Mouse (Mus musculus) MEL (cell line): ENCODE data around the gene Snrpd2. TPM values are rescaled to one million over a fixed set of nuclear protein-coding genes. Genes with fewer than 3 reads are reported as not detected.

Experiments
- DNase-seq: peaks from one replicate; pipeline ENCODE4 v3.0.0; 2011; ENCODE audit warnings: low read depth, low spot score
- H3K27ac ChIP-seq: 2 replicates; pipeline ENCODE4 v1.5.1; 2012; ENCODE audit warnings: low read depth, mild to moderate bottlenecking, control low read depth, low read length, moderate library complexity; ENCODE audit not compliant: control insufficient read depth
- H3K27me3 ChIP-seq, 2 experiments: fragments of 150-350 bp in 1 of 2; sonication (generic) in 1 of 2; 2 replicates each; pipeline ENCODE4 v1.6.1; 2012; ENCODE audit warnings: low read length in 2 of 2, mild to moderate bottlenecking in 2 of 2, improper control_type of control experiment in 1 of 2, moderate library complexity in 1 of 2; ENCODE audit not compliant: insufficient read depth in 2 of 2, control insufficient read depth in 1 of 2
- H3K36me3 ChIP-seq, 2 experiments: 2 replicates each; pipeline ENCODE4 v1.6.1; 2012 to 2014; ENCODE audit warnings: low read length in 2 of 2, improper control_type of control experiment in 1 of 2, inconsistent platforms in 1 of 2, mild to moderate bottlenecking in 1 of 2; ENCODE audit not compliant: insufficient read depth in 2 of 2, control insufficient read depth in 1 of 2
- H3K4me1 ChIP-seq, 2 experiments: fragments of 150-350 bp in 1 of 2; sonication (generic) in 1 of 2; 2 replicates each; pipeline ENCODE4 v1.6.1; 2012; ENCODE audit warnings: low read length in 2 of 2, improper control_type of control experiment in 1 of 2, mild to moderate bottlenecking in 1 of 2; ENCODE audit not compliant: insufficient read depth in 2 of 2, control insufficient read depth in 1 of 2
- H3K4me3 ChIP-seq, 2 experiments: fragments of 150-350 bp in 1 of 2; sonication (generic) in 1 of 2; 2 replicates each; pipeline ENCODE4 v1.5.1; 2012; ENCODE audit warnings: low read depth in 2 of 2, low read length in 2 of 2, mild to moderate bottlenecking in 2 of 2, moderate library complexity in 2 of 2, control low read depth in 1 of 2, improper control_type of control experiment in 1 of 2; ENCODE audit not compliant: control insufficient read depth in 1 of 2, insufficient read depth in 1 of 2
- H3K79me2 ChIP-seq: 2 replicates; pipeline ENCODE4 v1.6.1; 2012; ENCODE audit warnings: mild to moderate bottlenecking, low read length, moderate library complexity; ENCODE audit not compliant: control insufficient read depth, poor library complexity, insufficient read depth
- H3K9ac ChIP-seq: 2 replicates; pipeline ENCODE4 v1.6.1; 2012; ENCODE audit warnings: low read depth, mild to moderate bottlenecking, control low read depth, low read length, moderate library complexity; ENCODE audit not compliant: control insufficient read depth, poor library complexity, severe bottlenecking
- H3K9me3 ChIP-seq: fragments of 150-350 bp; sonication (generic); replicated peaks from 2 replicates; pipeline ENCODE4 v1.6.1; 2012; ENCODE audit warnings: mild to moderate bottlenecking, low read length, improper control_type of control experiment, moderate library complexity; ENCODE audit not compliant: insufficient read depth
- BHLHE40 ChIP-seq: IDR thresholded peaks from 2 replicates; pipeline ENCODE4 v1.6.1; 2012; ENCODE audit warnings: low read depth, mild to moderate bottlenecking, inconsistent platforms, low read length, improper control_type of control experiment, borderline replicate concordance
- CHD1 ChIP-seq: IDR thresholded peaks from 2 replicates; pipeline ENCODE4 v1.6.1; 2012; ENCODE audit warnings: low read depth, mild to moderate bottlenecking, inconsistent platforms, low read length, improper control_type of control experiment
- CHD2 ChIP-seq: IDR thresholded peaks from 2 replicates; pipeline ENCODE4 v1.6.1; 2011; ENCODE audit warnings: low read length, improper control_type of control experiment
- CTCF ChIP-seq, 3 experiments: IDR thresholded peaks in 2 of 3; conservative IDR thresholded peaks in 1 of 3; 2 replicates each; pipeline ENCODE4 v1.5.1; 2011 to 2012; ENCODE audit warnings: low read length in 3 of 3, low read depth in 2 of 3, mild to moderate bottlenecking in 2 of 3, improper control_type of control experiment in 1 of 3, inconsistent platforms in 1 of 3, mixed read lengths in 1 of 3, moderate library complexity in 1 of 3; ENCODE audit not compliant: control insufficient read depth in 1 of 3, insufficient read depth in 1 of 3, poor library complexity in 1 of 3, severe bottlenecking in 1 of 3
- E2F4 ChIP-seq: IDR thresholded peaks from 2 replicates; pipeline ENCODE4 v1.6.1; 2011; ENCODE audit warnings: low read depth, low read length, improper control_type of control experiment, borderline replicate concordance
- ELF1 ChIP-seq: IDR thresholded peaks from 2 replicates; pipeline ENCODE4 v1.6.1; 2014; ENCODE audit warnings: low read depth, mild to moderate bottlenecking, inconsistent platforms, low read length, improper control_type of control experiment, moderate library complexity
- EP300 ChIP-seq, 2 experiments: IDR thresholded peaks; 2 replicates each; pipeline ENCODE4 v1.6.1; 2011; ENCODE audit warnings: improper control_type of control experiment in 2 of 2, low read length in 2 of 2, low read depth in 1 of 2, mild to moderate bottlenecking in 1 of 2
- ETS1 ChIP-seq: IDR thresholded peaks from 2 replicates; pipeline ENCODE4 v1.6.1; 2012; ENCODE audit warnings: low read depth, mild to moderate bottlenecking, inconsistent platforms, low read length, improper control_type of control experiment, moderate library complexity
- GABPA ChIP-seq: IDR thresholded peaks from 2 replicates; pipeline ENCODE4 v1.6.1; 2012; ENCODE audit warnings: low read depth, mild to moderate bottlenecking, inconsistent platforms, low read length, improper control_type of control experiment, moderate library complexity
- HCFC1 ChIP-seq: IDR thresholded peaks from 2 replicates; pipeline ENCODE4 v1.6.1; 2012; ENCODE audit warnings: low read depth, mild to moderate bottlenecking, inconsistent platforms, low read length, improper control_type of control experiment, moderate library complexity
- JUND ChIP-seq: IDR thresholded peaks from 2 replicates; pipeline ENCODE4 v1.6.1; 2011; ENCODE audit warnings: low read depth, mild to moderate bottlenecking, improper control_type of control experiment, low read length
- KAT2A ChIP-seq: conservative IDR thresholded peaks from 2 replicates; pipeline ENCODE4 v1.6.1; 2012; ENCODE audit warnings: low read depth, low read length, improper control_type of control experiment, inconsistent platforms
- MAFK ChIP-seq: IDR thresholded peaks from 2 replicates; pipeline ENCODE4 v1.6.1; 2011; ENCODE audit warnings: low read depth, mild to moderate bottlenecking, low read length, improper control_type of control experiment, borderline replicate concordance
- MAX ChIP-seq: IDR thresholded peaks from 2 replicates; pipeline ENCODE4 v1.6.1; 2011; ENCODE audit warnings: low read length, improper control_type of control experiment
- MAZ ChIP-seq: IDR thresholded peaks from 2 replicates; pipeline ENCODE4 v1.6.1; 2012; ENCODE audit warnings: low read depth, mild to moderate bottlenecking, inconsistent platforms, low read length, improper control_type of control experiment
- MEF2A ChIP-seq: IDR thresholded peaks from 2 replicates; pipeline ENCODE4 v1.6.1; 2014; ENCODE audit warnings: low read depth, mild to moderate bottlenecking, inconsistent platforms, low read length, improper control_type of control experiment; ENCODE audit not compliant: poor library complexity, insufficient replicate concordance, severe bottlenecking; ENCODE audit errors: extremely low read depth
- MYB ChIP-seq: IDR thresholded peaks from 2 replicates; pipeline ENCODE4 v1.6.1; 2011; ENCODE audit warnings: mild to moderate bottlenecking, low read depth, low read length, improper control_type of control experiment
- MYC ChIP-seq: IDR thresholded peaks from 2 replicates; pipeline ENCODE4 v1.6.1; 2011; ENCODE audit warnings: low read depth, mild to moderate bottlenecking, low read length, improper control_type of control experiment, moderate library complexity
- NELFE ChIP-seq: IDR thresholded peaks from 2 replicates; pipeline ENCODE4 v1.6.1; 2011; ENCODE audit warnings: low read depth, low read length, improper control_type of control experiment
- NRF1 ChIP-seq: IDR thresholded peaks from 2 replicates; pipeline ENCODE4 v1.6.1; 2014; ENCODE audit warnings: low read depth, mild to moderate bottlenecking, inconsistent platforms, low read length, improper control_type of control experiment, moderate library complexity; ENCODE audit not compliant: poor library complexity, insufficient read depth, severe bottlenecking
- POLR2A ChIP-seq, 2 experiments: IDR thresholded peaks; 2 replicates each; pipeline ENCODE4 v1.6.1; 2011 to 2012; ENCODE audit warnings: low read length in 2 of 2, mild to moderate bottlenecking in 2 of 2, control low read depth in 1 of 2, improper control_type of control experiment in 1 of 2, low read depth in 1 of 2, moderate library complexity in 1 of 2; ENCODE audit not compliant: control insufficient read depth in 1 of 2, insufficient read depth in 1 of 2, poor library complexity in 1 of 2
- POLR2AphosphoS2 ChIP-seq: IDR thresholded peaks from 2 replicates; pipeline ENCODE4 v1.6.1; 2011; ENCODE audit warnings: low read length, improper control_type of control experiment
- POLR2AphosphoS5 ChIP-seq: IDR thresholded peaks from 2 replicates; pipeline ENCODE4 v1.6.1; 2012; ENCODE audit warnings: low read depth, borderline replicate concordance, mild to moderate bottlenecking, inconsistent platforms, low read length, moderate library complexity, mixed read lengths
- RCOR1 ChIP-seq: IDR thresholded peaks from 2 replicates; pipeline ENCODE4 v1.6.1; 2012; ENCODE audit warnings: low read depth, mild to moderate bottlenecking, inconsistent platforms, low read length, improper control_type of control experiment
- SMC3 ChIP-seq: IDR thresholded peaks from 2 replicates; pipeline ENCODE4 v1.6.1; 2011; ENCODE audit warnings: low read depth, low read length, improper control_type of control experiment
- TAL1 ChIP-seq: IDR thresholded peaks from 2 replicates; pipeline ENCODE4 v1.6.1; 2012; ENCODE audit warnings: mild to moderate bottlenecking, inconsistent platforms, low read length, moderate library complexity, mixed read lengths
- TBP ChIP-seq: IDR thresholded peaks from 2 replicates; pipeline ENCODE4 v1.8.0; 2011; ENCODE audit warnings: low read depth, low read length, improper control_type of control experiment
- TCF12 ChIP-seq: IDR thresholded peaks from 2 replicates; pipeline ENCODE4 v1.6.1; 2014; ENCODE audit warnings: low read depth, mild to moderate bottlenecking, inconsistent platforms, low read length, improper control_type of control experiment, moderate library complexity
- UBTF ChIP-seq: IDR thresholded peaks from 2 replicates; pipeline ENCODE4 v1.6.1; 2012; ENCODE audit warnings: low read depth, mild to moderate bottlenecking, inconsistent platforms, low read length, improper control_type of control experiment, moderate library complexity, borderline replicate concordance; ENCODE audit not compliant: insufficient read depth
- USF1 ChIP-seq: IDR thresholded peaks from 2 replicates; pipeline ENCODE4 v1.6.1; 2014; ENCODE audit warnings: low read depth, mild to moderate bottlenecking, inconsistent platforms, low read length, improper control_type of control experiment, moderate library complexity
- ZKSCAN1 ChIP-seq: IDR thresholded peaks from 2 replicates; pipeline ENCODE4 v1.6.1; 2012; ENCODE audit warnings: low read depth, mild to moderate bottlenecking, inconsistent platforms, low read length, improper control_type of control experiment, moderate library complexity
- ZMIZ1 ChIP-seq: IDR thresholded peaks from 2 replicates; pipeline ENCODE4 v1.6.1; 2012; ENCODE audit warnings: low read depth, mild to moderate bottlenecking, inconsistent platforms, low read length, improper control_type of control experiment, moderate library complexity
- ZNF384 ChIP-seq: IDR thresholded peaks from 2 replicates; pipeline ENCODE4 v1.6.1; 2012; ENCODE audit warnings: low read depth, mild to moderate bottlenecking, inconsistent platforms, low read length, improper control_type of control experiment
- polyA plus RNA-seq, 2 experiments: library from polyadenylated mRNA; stranded (reverse) in 1 of 2; unstranded in 1 of 2; fragments of >175 nt in 1 of 2; fragments of >200 nt in 1 of 2; gene quantifications; 2 replicates each; pipeline versions ENCODE4 v1.2.1 to v1.2.4; 2012; ENCODE audit warnings: low replicate concordance in 2 of 2, low read depth in 1 of 2; ENCODE audit not compliant: insufficient read length in 2 of 2, insufficient read depth in 1 of 2, missing spikeins in 1 of 2
- total RNA-seq: library from RNA; depleted of rRNA; stranded (reverse); fragments of 300-350 nt; gene quantifications from 2 replicates; pipeline ENCODE4 v1.2.3, GENCODE M21; 2012

The Snrpd2 gene
- total and polyA plus RNA-seq, 3 experiments, result 234 to 345 TPM; not detected in 1

DNA sequence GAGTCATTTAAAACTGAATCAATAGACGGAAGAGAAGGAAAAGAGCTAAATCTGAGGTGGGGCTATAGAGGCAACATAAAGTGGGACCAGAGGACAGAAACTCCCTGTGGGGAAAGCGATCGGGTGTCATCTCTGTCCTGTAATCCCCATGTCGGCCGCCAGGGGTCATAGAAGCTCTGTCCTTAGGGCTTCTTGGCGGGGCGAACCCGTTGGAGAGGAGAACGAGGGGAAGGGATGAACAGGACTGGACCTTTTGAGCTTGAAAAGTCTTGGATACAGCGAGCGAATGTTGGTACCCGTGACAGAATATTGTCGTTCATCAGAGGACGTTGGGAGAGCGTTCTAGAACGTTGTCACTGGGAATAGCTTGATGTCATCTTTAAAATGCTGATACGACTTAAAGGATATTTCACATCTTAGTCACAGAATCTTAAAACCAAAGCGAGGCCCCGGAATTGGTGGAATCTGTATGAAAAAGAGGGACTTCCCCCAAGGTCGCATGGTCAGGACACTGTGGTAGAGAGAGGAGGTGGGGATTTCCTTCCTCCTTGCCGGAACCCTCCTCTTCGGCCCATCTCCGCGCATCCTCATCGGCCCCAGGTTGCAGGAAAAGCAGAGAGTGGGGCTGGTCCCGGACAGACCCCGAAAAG lies 29.0 kb downstream of the Snrpd2 start (continued):
- TF ChIP-seq UBTF (no peak), MAFK (no peak)
- TF ChIP-seq, all 39 proteins: peak for 8

DNA sequence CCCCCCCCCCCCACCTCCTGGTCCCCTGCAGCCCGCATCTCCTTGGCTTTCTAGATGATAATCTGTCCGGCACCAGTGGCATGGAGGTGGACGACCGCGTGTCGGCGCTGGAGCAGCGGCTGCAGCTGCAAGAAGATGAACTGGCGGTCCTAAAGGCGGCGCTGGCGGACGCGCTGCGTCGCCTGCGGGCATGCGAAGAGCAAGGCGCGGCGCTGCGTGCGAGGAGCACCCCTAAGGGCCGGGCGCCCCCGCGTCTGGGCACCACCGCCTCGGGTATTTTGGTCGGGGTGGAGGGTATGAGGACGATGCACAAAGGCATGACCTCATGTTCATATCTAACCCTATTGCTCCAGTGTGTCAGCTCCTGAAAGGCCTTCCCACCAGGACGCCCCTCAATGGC lies 29.7 kb downstream of the Snrpd2 start:
- DNase-seq, result peak; percentile 87
- peaks cover 9 to 22% of the 10 kb centered on the region in 2 experiments for H3K4me1 ChIP-seq
- peak overlapping the region; percentile 60 to 83 for H3K4me3 ChIP-seq
- H3K9ac ChIP-seq, result peak overlapping the region; percentile 68
- H3K9me3 ChIP-seq, result no peaks in the 10 kb centered on the region
- H3K36me3 ChIP-seq, result peaks cover 0 to 8% of the 10 kb centered on the region in 2 experiments; a peak in 2 of 4 replicates
- H3K79me2 ChIP-seq, result no peaks in the 10 kb centered on the region
- no peaks in the 10 kb centered on the region for H3K27me3 ChIP-seq
- no peak overlapping the region; the same call in 1 of the 2 replicates for H3K27ac ChIP-seq
- peak; percentile 83 for TF ChIP-seq MAX
- no peak for TF ChIP-seq MYB
- TF ChIP-seq MEF2A, result no peak
- peak; percentile 30; the same call in 1 of the 2 replicates for TF ChIP-seq TCF12
- TF ChIP-seq ZMIZ1, result no peak
- TF ChIP-seq TAL1, result no peak
- TF ChIP-seq POLR2AphosphoS2, result no peak
- TF ChIP-seq ETS1, result peak; percentile 36; the same call in 1 of the 2 replicates
- no peak for TF ChIP-seq USF1
- TF ChIP-seq TBP, result no peak
- peak; percentile 85 for TF ChIP-seq SMC3
- no peak for TF ChIP-seq ZKSCAN1
- TF ChIP-seq JUND, result no peak
- TF ChIP-seq MYC, result no peak
- TF ChIP-seq POLR2A (IDR thresholded peaks at IDR 0.05; ENCODE audit: control insufficient read depth in 1 of 2, insufficient read depth in 1 of 2, low read depth in 1 of 2, low read length in 2 of 2, poor library complexity in 1 of 2), result no peak; a peak in 1 of 4 replicates
- TF ChIP-seq HCFC1, result peak; percentile 54; the same call in 1 of the 2 replicates
- no peak for TF ChIP-seq RCOR1
- TF ChIP-seq UBTF, result no peak; the same call in 1 of the 2 replicates
- TF ChIP-seq CHD2, result no peak
- no peak for TF ChIP-seq POLR2AphosphoS5
- no peak for TF ChIP-seq BHLHE40
- no peak for TF ChIP-seq GABPA
- 0 out of 2 replicates have a peak, but pooled peaks have one; percentile 23 for TF ChIP-seq NRF1
- no peak for TF ChIP-seq ZNF384
- no peak for TF ChIP-seq CHD1
- no peak for TF ChIP-seq MAFK
- TF ChIP-seq EP300 (IDR thresholded peaks at IDR 0.05; ENCODE audit: low read depth in 1 of 2, low read length in 2 of 2), result no peak; a peak in 1 of 4 replicates
- peak in 2 of 3 experiments; percentile 96 to 98; a peak in 5 of 6 replicates for TF ChIP-seq CTCF (IDR thresholded peaks at IDR 0.05 in 2 of 3, conservative IDR thresholded peaks at IDR 0.05 in 1 of 3; ENCODE audit: control insufficient read depth in 1 of 3, insufficient read depth in 1 of 3, low read depth in 2 of 3, low read length in 3 of 3, poor library complexity in 1 of 3, severe bottlenecking in 1 of 3)
- no peak for TF ChIP-seq KAT2A
- 0 out of 2 replicates have a peak, but pooled peaks have one; percentile 15 for TF ChIP-seq ELF1
- no peak for TF ChIP-seq E2F4
- TF ChIP-seq NELFE, result no peak
- TF ChIP-seq MAZ, result no peak
